Mouse (Mus musculus): ENCODE data around the gene Ly6g6d.

- TF ChIP-seq CHD2 (IDR thresholded peaks at IDR 0.05; ENCODE audit: low read depth, low read length) (no peak), ZNF384 (IDR thresholded peaks at IDR 0.05; ENCODE audit: low read depth, low read length) (no peak), HCFC1 (IDR thresholded peaks at IDR 0.05; ENCODE audit: borderline replicate concordance, insufficient read depth, low read length) (no peak), ZC3H11A (IDR thresholded peaks at IDR 0.05; ENCODE audit: borderline replicate concordance, low read depth, low read length) (no peak), MAFK (IDR thresholded peaks at IDR 0.05; ENCODE audit: insufficient read depth, low read depth, low read length) (no peak)
Measured at GRCm38 (mm10) chr17:35052271-35052798, 25.5 kb downstream of the Ly6g6d start.
